Mouse (Mus musculus) CH12.LX (cell line): ENCODE results near the gene Pbxip1.

Experiments used
- CHD1 ChIP-seq: IDR thresholded peaks from 2 replicates; pipeline ENCODE4 v1.6.1; 2012; ENCODE audit warnings: low read depth, low read length, improper control_type of control experiment, inconsistent platforms
- POLR2A ChIP-seq: IDR thresholded peaks from 2 replicates; pipeline ENCODE4 v1.6.1; 2011; ENCODE audit warnings: low read depth, mild to moderate bottlenecking, improper control_type of control experiment, low read length
- UBTF ChIP-seq: IDR thresholded peaks from 2 replicates; pipeline ENCODE4 v1.6.1; 2012; ENCODE audit warnings: low read depth, mild to moderate bottlenecking, inconsistent platforms, low read length, improper control_type of control experiment, moderate library complexity

- TF ChIP-seq UBTF (no peak), CHD1 (no peak; the same call in 1 of the 2 replicates), POLR2A (peak; percentile 68)
These were observed 47.4 kb upstream of the Pbxip1 start for GRCm38 (mm10) chr3:89388901-89389740.
